Mouse (Mus musculus): Measurements from ENCODE around the gene Cd9. TPM values are rescaled to one million over a fixed set of nuclear protein-coding genes. Genes with fewer than 3 reads are reported as not detected.

The Cd9 gene
- polyA plus RNA-seq, 1 experiment from 2014 or later: 93.6 TPM

- H3K36me3 ChIP-seq (replicated peaks; ENCODE audit: control insufficient read depth, insufficient read depth): no peaks in the 10 kb centered on the region
- H3K27ac ChIP-seq: no peak overlapping the region
- H3K9ac ChIP-seq: no peak overlapping the region
- DNase-seq (ENCODE audit: low spot score) (no peak), ATAC-seq (ENCODE audit: low FRiP score) (no peak)
- no peaks in the 10 kb centered on the region for H3K4me1 ChIP-seq (replicated peaks; ENCODE audit: control insufficient read depth, insufficient read depth, low read length)
- H3K27me3 ChIP-seq (ENCODE audit: control insufficient read depth, insufficient read depth, low read length): no peaks in the 10 kb centered on the region
- H3K4me2 ChIP-seq (replicated peaks): no peak overlapping the region
- H3K4me3 ChIP-seq (replicated peaks; ENCODE audit: low read length): no peak overlapping the region
- H3K9me3 ChIP-seq (ENCODE audit: control insufficient read depth, low read length): no peaks in the 10 kb centered on the region
- 97% methylated on average over 3 of the region's 3 CpGs for WGBS
Observed at GRCm38 (mm10) chr6:125436753-125437152, 57.8 kb downstream of the Cd9 start.

- Histone ChIP-seq H3K9ac (no peak overlapping the region), H3K27ac (no peak overlapping the region), H3K4me1 (replicated peaks; ENCODE audit: control insufficient read depth, insufficient read depth, low read length) (no peaks in the 10 kb centered on the region), H3K36me3 (replicated peaks; ENCODE audit: control insufficient read depth, insufficient read depth) (no peaks in the 10 kb centered on the region), H3K9me3 (ENCODE audit: control insufficient read depth, low read length) (no peaks in the 10 kb centered on the region), H3K27me3 (ENCODE audit: control insufficient read depth, insufficient read depth, low read length) (no peaks in the 10 kb centered on the region), H3K4me3 (replicated peaks; ENCODE audit: low read length) (no peak overlapping the region), H3K4me2 (replicated peaks) (no peak overlapping the region)
- WGBS: 45% methylated on average over 5 of the region's 5 CpGs
- no peak for DNase-seq (ENCODE audit: low spot score)
- no peak for ATAC-seq (ENCODE audit: low FRiP score)
Observed at GRCm38 (mm10) chr6:125434735-125435518, 59.7 kb downstream of the Cd9 start.

- Histone ChIP-seq H3K4me3 (replicated peaks; ENCODE audit: low read length) (no peak overlapping the region), H3K27me3 (ENCODE audit: control insufficient read depth, insufficient read depth, low read length) (no peaks in the 10 kb centered on the region), H3K27ac (no peak overlapping the region), H3K36me3 (replicated peaks; ENCODE audit: control insufficient read depth, insufficient read depth) (no peaks in the 10 kb centered on the region), H3K9ac (no peak overlapping the region), H3K9me3 (ENCODE audit: control insufficient read depth, low read length) (no peaks in the 10 kb centered on the region), H3K4me1 (replicated peaks; ENCODE audit: control insufficient read depth, insufficient read depth, low read length) (no peaks in the 10 kb centered on the region), H3K4me2 (replicated peaks) (no peak overlapping the region)
- ATAC-seq (ENCODE audit: low FRiP score) (no peak), DNase-seq (ENCODE audit: low spot score) (no peak)
- WGBS: 80% methylated on average over 6 of the region's 6 CpGs
Observed at GRCm38 (mm10) chr6:125433704-125434447, 60.7 kb downstream of the Cd9 start.

GRCm38 (mm10) chr6:125433257-125433656 is 61.3 kb downstream of the Cd9 start:
- Histone ChIP-seq H3K9me3 (ENCODE audit: control insufficient read depth, low read length) (no peaks in the 10 kb centered on the region), H3K4me3 (replicated peaks; ENCODE audit: low read length) (no peak overlapping the region), H3K9ac (no peak overlapping the region), H3K36me3 (replicated peaks; ENCODE audit: control insufficient read depth, insufficient read depth) (no peaks in the 10 kb centered on the region), H3K27me3 (ENCODE audit: control insufficient read depth, insufficient read depth, low read length) (no peaks in the 10 kb centered on the region), H3K4me1 (replicated peaks; ENCODE audit: control insufficient read depth, insufficient read depth, low read length) (no peaks in the 10 kb centered on the region), H3K4me2 (replicated peaks) (no peak overlapping the region), H3K27ac (no peak overlapping the region)
- DNase-seq (ENCODE audit: low spot score) (no peak), ATAC-seq (ENCODE audit: low FRiP score) (no peak)
- WGBS: 37% methylated on average over 3 of the region's 3 CpGs

GRCm38 (mm10) chr6:125432522-125432921 is 62.1 kb downstream of the Cd9 start:
- DNase-seq (ENCODE audit: low spot score): no peak
- no peak overlapping the region for H3K4me2 ChIP-seq (replicated peaks)
- no peaks in the 10 kb centered on the region for H3K27me3 ChIP-seq (ENCODE audit: control insufficient read depth, insufficient read depth, low read length)
- H3K27ac ChIP-seq: no peak overlapping the region
- no peak overlapping the region for H3K9ac ChIP-seq
- WGBS: 85% methylated on average over 7 of the region's 7 CpGs
- no peaks in the 10 kb centered on the region for H3K4me1 ChIP-seq (replicated peaks; ENCODE audit: control insufficient read depth, insufficient read depth, low read length)
- H3K4me3 ChIP-seq (replicated peaks; ENCODE audit: low read length): no peak overlapping the region
- no peaks in the 10 kb centered on the region for H3K36me3 ChIP-seq (replicated peaks; ENCODE audit: control insufficient read depth, insufficient read depth)
- no peaks in the 10 kb centered on the region for H3K9me3 ChIP-seq (ENCODE audit: control insufficient read depth, low read length)
- ATAC-seq (ENCODE audit: low FRiP score): no peak

- Histone ChIP-seq H3K9ac (no peak overlapping the region), H3K27ac (no peak overlapping the region), H3K4me1 (replicated peaks; ENCODE audit: control insufficient read depth, insufficient read depth, low read length) (no peaks in the 10 kb centered on the region), H3K27me3 (ENCODE audit: control insufficient read depth, insufficient read depth, low read length) (no peaks in the 10 kb centered on the region), H3K4me2 (replicated peaks) (no peak overlapping the region), H3K4me3 (replicated peaks; ENCODE audit: low read length) (no peak overlapping the region), H3K36me3 (replicated peaks; ENCODE audit: control insufficient read depth, insufficient read depth) (no peaks in the 10 kb centered on the region), H3K9me3 (ENCODE audit: control insufficient read depth, low read length) (no peaks in the 10 kb centered on the region)
- DNase-seq (ENCODE audit: low spot score): no peak
- WGBS: 59% methylated on average over 3 of the region's 3 CpGs
- no peak for ATAC-seq (ENCODE audit: low FRiP score)
Observed at GRCm38 (mm10) chr6:125430982-125431381, 63.6 kb downstream of the Cd9 start.

GRCm38 (mm10) chr6:125430358-125430958 is 64.1 kb downstream of the Cd9 start:
- H3K9me3 ChIP-seq (ENCODE audit: control insufficient read depth, low read length): no peaks in the 10 kb centered on the region
- DNase-seq (ENCODE audit: low spot score): no peak
- H3K27ac ChIP-seq: no peak overlapping the region
- H3K4me1 ChIP-seq (replicated peaks; ENCODE audit: control insufficient read depth, insufficient read depth, low read length): no peaks in the 10 kb centered on the region
- 12% methylated on average over 14 of the region's 14 CpGs for WGBS
- H3K4me2 ChIP-seq (replicated peaks): no peak overlapping the region
- no peak overlapping the region for H3K9ac ChIP-seq
- no peak overlapping the region for H3K4me3 ChIP-seq (replicated peaks; ENCODE audit: low read length)
- no peak for ATAC-seq (ENCODE audit: low FRiP score)
- H3K36me3 ChIP-seq (replicated peaks; ENCODE audit: control insufficient read depth, insufficient read depth): no peaks in the 10 kb centered on the region
- no peaks in the 10 kb centered on the region for H3K27me3 ChIP-seq (ENCODE audit: control insufficient read depth, insufficient read depth, low read length)

GRCm38 (mm10) chr6:125429741-125430140 is 64.8 kb downstream of the Cd9 start:
- no peak overlapping the region for H3K9ac ChIP-seq
- no peaks in the 10 kb centered on the region for H3K36me3 ChIP-seq (replicated peaks; ENCODE audit: control insufficient read depth, insufficient read depth)
- ATAC-seq (ENCODE audit: low FRiP score) (no peak), DNase-seq (ENCODE audit: low spot score) (no peak)
- H3K27ac ChIP-seq: no peak overlapping the region
- no peak overlapping the region for H3K4me3 ChIP-seq (replicated peaks; ENCODE audit: low read length)
- WGBS: 85% methylated on average over 6 of the region's 6 CpGs
- H3K27me3 ChIP-seq (ENCODE audit: control insufficient read depth, insufficient read depth, low read length): no peaks in the 10 kb centered on the region
- H3K4me1 ChIP-seq (replicated peaks; ENCODE audit: control insufficient read depth, insufficient read depth, low read length): no peaks in the 10 kb centered on the region
- no peak overlapping the region for H3K4me2 ChIP-seq (replicated peaks)
- no peaks in the 10 kb centered on the region for H3K9me3 ChIP-seq (ENCODE audit: control insufficient read depth, low read length)
